Mouse (Mus musculus): Measurements from ENCODE around the gene Sfxn3.
A peak's percentile ranks its signal among the peaks of the same experiment; 100 is the strongest.
"Not testable (repeated sequence)": the region's sequence is repeated elsewhere in the genome, so short reads cannot be mapped to it uniquely, and the experiment has no call there.

The Sfxn3 gene

DNA sequence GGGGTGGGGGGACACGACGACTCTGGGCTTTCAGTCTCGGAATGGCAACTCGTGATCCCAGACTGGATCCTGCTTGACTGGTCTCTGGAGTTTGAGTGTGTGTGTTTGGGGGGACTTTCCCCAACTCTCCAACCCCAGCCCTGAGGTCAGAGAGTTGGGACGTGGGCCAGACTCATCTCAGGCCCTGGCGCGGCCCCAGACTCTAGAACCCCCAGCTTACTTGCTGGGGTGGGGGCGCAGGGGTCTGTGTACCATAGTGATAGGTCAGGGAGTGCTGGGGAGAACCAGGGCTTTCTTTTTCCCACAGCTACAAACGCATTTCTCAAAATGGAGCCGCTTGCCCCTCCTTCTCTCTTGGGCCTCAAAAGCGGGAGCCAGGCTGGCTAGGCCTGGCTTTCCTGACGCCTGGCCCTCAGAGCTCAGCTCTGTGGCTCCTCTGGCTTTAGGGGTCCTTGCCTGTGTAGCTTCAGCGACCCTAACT lies 28.9 kb upstream of the Sfxn3 start:
- no peak for DNase-seq

- DNase-seq: no peak
Observed at GRCm38 (mm10) chr19:45020348-45020747, 27.0 kb upstream of the Sfxn3 start.

DNA sequence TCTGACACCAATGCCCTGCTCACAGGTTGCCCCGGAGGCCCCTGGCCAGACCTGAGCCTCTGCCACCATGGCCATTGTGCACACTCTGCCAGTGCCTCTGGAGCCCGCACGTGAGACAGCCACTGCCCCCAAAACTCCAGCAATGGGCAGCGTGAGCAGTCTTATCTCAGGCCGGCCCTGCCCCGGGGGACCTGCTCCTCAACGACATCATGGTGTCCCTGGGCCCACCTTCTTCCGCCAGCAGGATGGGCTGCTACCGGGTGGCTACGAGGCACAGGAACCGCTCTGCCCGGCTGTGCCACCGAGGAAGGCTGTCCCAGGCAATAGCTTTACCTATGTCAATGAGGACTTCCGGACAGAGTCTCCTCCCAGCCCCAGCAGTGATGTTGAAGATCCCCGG lies 25.9 kb upstream of the Sfxn3 start:
- no peak for DNase-seq

- no peak for DNase-seq
Observed at GRCm38 (mm10) chr19:45023993-45024392, 23.3 kb upstream of the Sfxn3 start.

DNA sequence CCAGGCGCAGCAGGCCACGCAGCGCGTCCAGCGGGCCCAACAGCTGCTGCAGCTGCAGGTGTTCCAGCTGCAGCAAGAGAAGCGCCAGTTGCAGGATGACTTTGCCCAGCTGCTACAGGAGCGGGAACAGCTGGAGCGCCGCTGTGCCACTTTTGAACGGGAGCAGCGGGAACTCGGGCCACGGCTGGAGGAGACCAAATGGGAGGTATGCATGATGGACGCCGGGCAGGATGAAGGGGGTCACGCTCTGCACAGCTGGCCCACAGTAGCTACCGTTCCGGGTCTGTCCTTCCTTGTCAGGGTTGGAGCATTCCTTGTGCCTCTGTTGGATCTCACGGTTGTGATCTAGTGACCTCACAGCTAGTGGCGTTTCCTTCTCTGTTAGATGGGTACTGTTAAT lies 22.5 kb upstream of the Sfxn3 start:
- DNase-seq: no peak

- no peak for DNase-seq
Observed at GRCm38 (mm10) chr19:45025937-45026568, 21.2 kb upstream of the Sfxn3 start.

DNA sequence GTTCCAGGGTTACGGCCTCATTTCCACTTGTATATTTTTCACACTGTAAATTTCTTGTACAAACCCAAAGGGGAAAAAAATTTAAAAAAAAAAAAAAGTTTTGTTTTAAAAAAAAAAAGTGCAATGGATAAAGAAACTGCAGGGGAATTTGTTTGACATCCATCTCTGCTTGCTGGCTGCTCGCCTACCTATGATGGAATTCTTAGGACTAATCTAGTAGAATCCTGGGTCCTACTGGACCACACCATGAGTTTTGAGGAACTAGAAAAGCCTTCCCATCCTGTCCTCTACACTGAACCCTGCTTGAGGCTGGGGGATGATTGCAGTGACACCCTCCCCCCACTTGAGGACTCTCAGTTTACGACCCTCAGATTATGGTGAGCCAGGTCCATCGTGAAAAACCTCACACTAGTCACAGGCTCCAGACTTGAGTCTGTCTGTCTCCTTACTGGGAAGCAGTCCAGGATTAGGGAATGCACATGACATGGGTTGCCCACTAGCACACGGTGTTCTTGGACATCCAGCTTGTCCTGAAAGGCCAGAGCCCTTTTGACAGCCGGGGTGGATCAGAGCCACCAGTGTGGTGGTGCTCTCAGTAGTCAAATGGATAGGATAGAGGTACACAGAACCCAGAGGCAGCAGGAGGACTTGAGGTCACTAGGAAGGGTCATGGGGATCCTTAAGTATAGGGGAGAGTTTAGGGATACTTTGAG lies 20.2 kb upstream of the Sfxn3 start:
- DNase-seq: no peak

- no peak for DNase-seq
Observed at GRCm38 (mm10) chr19:45027848-45028247, 19.5 kb upstream of the Sfxn3 start.

- DNase-seq: no peak
Observed at GRCm38 (mm10) chr19:45028746-45029145, 18.6 kb upstream of the Sfxn3 start.

DNA sequence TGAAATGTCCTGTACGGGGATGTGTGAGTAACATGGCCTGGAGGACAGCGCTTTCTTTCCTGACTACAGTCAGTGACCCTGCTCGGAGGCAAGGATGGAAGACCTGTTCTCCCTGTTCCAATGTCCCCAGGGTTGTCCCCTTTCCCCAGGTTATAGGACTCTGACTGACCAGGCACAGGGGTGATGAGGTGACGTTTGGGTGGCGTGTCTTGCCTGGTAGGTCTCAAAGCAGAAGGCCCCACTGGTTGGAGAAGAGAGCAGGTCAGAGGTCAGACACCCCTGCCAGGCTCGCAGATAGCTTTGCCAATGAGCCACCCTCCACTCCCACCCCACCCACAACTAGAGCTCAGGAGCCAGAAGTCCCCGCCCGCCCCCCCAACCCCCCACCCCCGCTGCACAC lies 17.7 kb upstream of the Sfxn3 start:
- no peak for DNase-seq

GRCm38 (mm10) chr19:45030111-45030510 lies 17.2 kb upstream of the Sfxn3 start:
- peak; percentile 70 for DNase-seq

DNA sequence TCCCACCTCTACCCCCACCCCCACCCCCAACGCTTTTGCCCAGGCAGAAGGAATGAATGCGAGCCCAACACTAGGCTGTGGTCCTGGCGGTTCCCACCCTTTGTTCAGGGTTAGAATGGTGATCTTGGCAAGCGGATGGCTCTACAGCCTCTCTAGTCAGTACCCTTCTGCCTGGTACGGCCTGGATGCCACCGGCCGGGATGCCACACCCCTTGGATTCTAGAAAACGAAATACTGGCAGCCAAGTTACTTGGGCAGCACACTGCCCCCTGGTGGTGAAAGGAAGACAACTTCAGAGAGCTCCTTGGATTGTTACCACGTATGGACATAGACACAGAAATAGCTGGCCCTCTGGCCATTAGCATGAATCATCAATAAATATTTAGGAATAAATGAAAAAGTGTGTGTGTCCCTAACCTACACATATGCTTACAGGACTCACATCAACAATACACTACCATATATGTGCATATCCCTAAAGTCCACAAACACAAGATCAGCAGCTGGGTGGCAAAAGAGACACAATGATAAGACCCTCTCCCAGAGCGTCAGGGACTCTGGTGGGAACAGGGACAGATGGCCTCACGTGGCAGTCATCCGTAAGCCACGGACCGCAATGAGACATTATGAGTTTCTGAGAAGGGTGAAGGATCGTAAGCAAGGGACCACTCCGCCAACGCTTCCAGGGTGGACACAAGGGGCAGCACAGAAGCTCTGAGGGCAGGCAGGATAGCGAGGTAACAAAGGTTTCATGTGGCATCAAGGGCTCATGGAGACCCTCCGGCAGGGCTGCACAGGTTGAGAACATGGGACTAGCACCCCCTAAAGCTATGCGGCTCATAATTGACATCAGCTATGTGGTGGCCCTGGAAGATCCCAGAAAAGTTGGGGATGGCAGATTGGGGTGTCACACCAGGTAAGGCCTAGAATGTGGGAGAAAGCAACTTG lies 16.3 kb upstream of the Sfxn3 start:
- peak; percentile 71 for DNase-seq

- peak; percentile 72 for DNase-seq
Observed at GRCm38 (mm10) chr19:45031780-45032179, 15.5 kb upstream of the Sfxn3 start.

DNA sequence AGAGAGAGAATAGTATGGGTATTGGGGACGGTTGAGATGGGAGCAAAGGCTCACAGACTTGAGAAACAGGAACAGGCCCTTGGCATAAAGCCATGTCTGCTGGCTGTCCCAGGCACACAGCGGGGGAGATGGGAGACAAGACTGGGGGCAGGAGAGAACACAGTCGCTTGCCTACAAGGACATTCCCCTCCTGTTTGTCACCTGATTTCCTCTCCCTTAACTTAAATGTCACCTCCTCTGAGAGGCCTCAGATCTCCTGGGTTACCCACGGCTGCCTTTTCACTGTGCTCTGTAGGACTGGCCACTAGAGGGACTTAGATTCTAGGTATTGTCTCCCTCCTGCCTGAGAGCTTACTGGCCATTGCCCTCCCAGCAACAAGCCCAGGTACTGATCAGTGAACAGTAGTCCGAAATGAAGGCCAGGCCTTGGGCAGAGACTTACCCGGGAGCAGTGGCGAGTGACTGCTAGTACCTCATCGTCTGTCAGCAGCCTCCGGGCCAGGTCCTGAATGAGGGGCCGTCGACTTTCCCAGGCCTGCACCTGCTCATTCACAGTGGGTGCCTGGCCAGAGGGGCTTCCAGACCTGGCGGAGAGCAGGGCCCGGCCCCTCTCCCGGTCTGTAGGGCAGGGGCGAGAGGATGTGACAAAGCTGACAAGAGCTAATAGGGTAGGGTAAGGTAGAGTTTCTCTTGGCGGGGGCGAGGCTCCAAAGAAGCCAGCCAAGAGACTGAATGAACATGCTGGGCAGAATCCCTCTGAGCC lies 14.6 kb upstream of the Sfxn3 start:
- no peak for DNase-seq

GRCm38 (mm10) chr19:45036867-45037266 lies 10.4 kb upstream of the Sfxn3 start:
- peak; percentile 62 for DNase-seq

- not testable (repeated sequence) for DNase-seq
Observed at GRCm38 (mm10) chr19:45038198-45038597, 9.1 kb upstream of the Sfxn3 start.

GRCm38 (mm10) chr19:45040214-45040613 lies 7.1 kb upstream of the Sfxn3 start:
- DNase-seq: no peak

GRCm38 (mm10) chr19:45044389-45044927 lies 2.8 kb upstream of the Sfxn3 start:
- no peak for DNase-seq

- DNase-seq: no peak
Observed at GRCm38 (mm10) chr19:45045236-45045635, 2.1 kb upstream of the Sfxn3 start.

DNA sequence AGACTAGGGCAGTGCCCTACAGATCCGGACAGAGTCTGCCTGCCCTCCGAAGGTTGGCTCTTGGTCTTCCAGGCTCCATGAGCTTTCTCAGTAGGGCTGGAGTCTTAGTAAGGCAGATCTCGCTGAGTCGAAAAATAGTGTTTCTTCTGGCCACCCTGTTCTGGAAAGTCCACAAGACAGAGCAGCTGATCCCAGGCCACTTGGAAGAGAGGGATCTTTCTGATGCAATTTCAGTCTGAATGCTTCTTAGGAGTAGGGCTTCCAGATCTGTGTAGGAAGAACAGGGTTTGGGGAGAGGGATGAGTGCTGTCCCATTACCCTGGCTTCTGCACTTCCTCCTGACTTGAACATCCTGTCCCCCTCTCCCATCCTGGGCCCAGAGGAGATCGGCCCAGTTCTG lies 1.7 kb upstream of the Sfxn3 start, which contains the start of gene Pdzd7:
Gene Pdzd7, minus strand, starts transcription at position 67 of the 400 bp plus-strand sequence.
- no peak for DNase-seq

DNA sequence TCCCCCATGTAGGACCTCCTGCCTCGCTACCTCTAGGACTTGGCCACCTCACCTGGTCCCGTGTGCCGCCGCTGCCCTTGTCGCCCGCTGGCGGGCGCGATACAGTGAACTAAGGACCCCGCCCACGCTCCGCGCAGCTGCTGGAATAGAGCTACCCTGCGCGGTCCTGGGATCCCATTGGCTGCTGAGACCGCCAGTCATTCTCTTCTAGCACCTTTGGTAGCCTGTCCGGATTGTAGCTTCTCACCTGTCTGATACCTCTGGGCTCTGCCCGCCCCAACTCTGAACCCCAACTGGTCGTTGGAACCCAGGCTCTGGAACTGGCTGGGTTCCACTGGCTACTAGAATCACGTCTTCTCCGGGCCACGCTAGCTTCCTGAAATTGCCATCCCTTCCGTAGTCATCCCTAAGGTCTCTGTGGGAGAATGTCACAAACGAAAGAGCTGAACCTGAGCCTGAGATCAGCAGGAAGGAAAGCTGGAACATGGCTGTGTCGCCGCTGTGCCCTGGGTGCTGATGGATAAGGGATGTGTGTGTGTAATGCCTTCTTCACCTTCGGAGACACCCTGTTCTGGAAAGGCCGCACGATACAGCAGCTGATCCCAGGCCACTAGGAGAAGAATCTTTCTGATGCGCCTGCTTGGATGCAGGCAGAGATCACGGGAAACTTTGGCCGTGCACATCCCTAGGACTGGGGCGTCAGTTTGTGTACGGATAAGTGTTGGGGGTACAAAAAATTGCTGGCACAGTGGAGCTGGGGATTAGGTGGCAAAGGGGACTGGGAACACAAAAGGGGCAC lies 581 bp upstream of the Sfxn3 start:
- peak; percentile 83 for DNase-seq

Measured in thymus, postnatal 14 days (tissue).